Mouse (Mus musculus) layer of hippocampus, adult 9-11 months (tissue): ENCODE measurements at regions not wholly inside any gene's neighbourhood (a gene's known extent, or its start where the extent isn't known, plus 50 kb on each side); places are given as distances from the start of the nearest gene placed in this dataset.

Experiments used
- DNase-seq: peaks from one replicate; pipeline ENCODE4 v3.0.0; 2022

GRCm38 (mm10) chr19:36681056-36681455 lies 55.4 kb downstream of the Ppp1r3c start:
- DNase-seq, result no peak

GRCm38 (mm10) chr19:36680322-36680721 lies 56.1 kb downstream of the Ppp1r3c start:
- DNase-seq, result no peak

DNA sequence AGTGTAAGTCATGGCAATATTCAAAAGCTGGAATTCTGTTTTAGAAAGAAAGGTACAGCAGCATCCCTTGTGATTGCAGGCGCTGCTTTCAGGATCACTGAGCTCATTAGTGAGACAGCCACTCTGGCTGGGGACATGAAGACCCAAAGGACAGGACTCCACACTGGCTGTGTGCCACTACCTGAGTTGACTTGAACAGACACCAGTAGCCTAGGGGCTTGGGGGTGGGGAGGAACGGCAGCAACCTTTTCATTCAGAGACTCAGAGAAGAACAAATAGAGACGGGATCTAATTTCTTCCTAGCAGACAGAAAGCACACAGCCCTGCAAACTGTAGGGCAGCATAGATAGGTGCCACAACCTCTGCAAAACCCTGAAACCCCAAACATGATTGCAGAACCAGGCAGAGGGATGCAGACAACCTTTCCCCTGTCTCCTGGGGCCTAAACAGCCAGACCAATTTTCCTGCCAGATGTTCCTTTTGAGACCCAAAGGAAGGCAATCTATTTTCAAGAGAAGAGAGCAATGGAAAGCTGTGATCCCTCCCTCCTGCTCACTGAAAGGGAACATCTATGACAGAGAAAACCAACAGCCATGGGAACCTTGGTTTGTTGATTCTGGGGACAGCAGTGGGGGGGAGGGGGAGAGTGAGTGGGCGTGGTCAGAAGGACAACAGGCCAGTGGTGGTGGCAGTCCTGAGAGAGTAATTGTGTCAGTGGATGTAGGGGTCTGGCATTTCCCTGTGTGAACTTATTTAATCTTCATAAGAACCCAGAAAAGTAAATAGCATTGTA lies 57.2 kb downstream of the Ppp1r3c start:
- no peak for DNase-seq

- no peak for DNase-seq
Measured at GRCm38 (mm10) chr19:36678382-36679027, 57.9 kb downstream of the Ppp1r3c start.

- peak; percentile 40 for DNase-seq
Measured at GRCm38 (mm10) chr19:36677101-36678081, 59.1 kb downstream of the Ppp1r3c start.

- no peak for DNase-seq
Measured at GRCm38 (mm10) chr19:36674946-36675345, 61.5 kb downstream of the Ppp1r3c start.

GRCm38 (mm10) chr19:36670813-36671212 lies 65.6 kb downstream of the Ppp1r3c start:
- no peak for DNase-seq
